Mouse (Mus musculus): ENCODE results near the gene Mak. TPM values are rescaled to one million over a fixed set of nuclear protein-coding genes. Genes with fewer than 3 reads are reported as not detected.
"Not testable (repeated sequence)": the region's sequence is repeated elsewhere in the genome, so short reads cannot be mapped to it uniquely, and the experiment has no call there.

Mak gene
- polyA plus RNA-seq, 1 experiment from 2014 or later = 1.2 TPM

- 95% methylated on average over 5 of the region's 5 CpGs for WGBS (ENCODE audit: missing documents)
- H3K4me3 ChIP-seq (ENCODE audit: inconsistent target); H3K27ac ChIP-seq; H3K36me3 ChIP-seq (ENCODE audit: inconsistent target): not testable (repeated sequence)
- peaks cover 24% of the 10 kb centered on the region for H3K79me2 ChIP-seq (ENCODE audit: inconsistent target)
These were observed 81.0 kb downstream of the Mak start for GRCm38 (mm10) chr13:40998537-40998936.

GRCm38 (mm10) chr13:40994487-40995263, 84.8 kb downstream of the Mak start:
- Histone ChIP-seq H3K36me3 (ENCODE audit: inconsistent target) (no peaks in the 10 kb centered on the region), H3K4me3 (ENCODE audit: inconsistent target) (no peak overlapping the region), H3K27ac (no peak overlapping the region), H3K79me2 (ENCODE audit: inconsistent target) (no peaks in the 10 kb centered on the region)
- 50% methylated on average over 5 of the region's 8 CpGs for WGBS (ENCODE audit: missing documents)

- Histone ChIP-seq H3K27ac (no peak overlapping the region), H3K79me2 (ENCODE audit: inconsistent target) (no peaks in the 10 kb centered on the region), H3K36me3 (ENCODE audit: inconsistent target) (no peaks in the 10 kb centered on the region), H3K4me3 (ENCODE audit: inconsistent target) (no peak overlapping the region)
- WGBS (ENCODE audit: missing documents) = 86% methylated on average over 2 of the region's 2 CpGs
These were observed 91.1 kb downstream of the Mak start for GRCm38 (mm10) chr13:40988418-40988817.

- WGBS (ENCODE audit: missing documents) = 89% methylated on average over 4 of the region's 4 CpGs
- not testable (repeated sequence) for H3K36me3 ChIP-seq (ENCODE audit: inconsistent target); H3K79me2 ChIP-seq (ENCODE audit: inconsistent target); H3K4me3 ChIP-seq (ENCODE audit: inconsistent target); H3K27ac ChIP-seq
These were observed 91.8 kb downstream of the Mak start for GRCm38 (mm10) chr13:40987608-40988303.

GRCm38 (mm10) chr13:40986081-40986480, 93.4 kb downstream of the Mak start:
- Histone ChIP-seq H3K79me2 (ENCODE audit: inconsistent target) (no peaks in the 10 kb centered on the region), H3K27ac (no peak overlapping the region), H3K4me3 (ENCODE audit: inconsistent target) (no peak overlapping the region), H3K36me3 (ENCODE audit: inconsistent target) (no peaks in the 10 kb centered on the region)
- WGBS (ENCODE audit: missing documents) = 95% methylated on average over 5 of the region's 5 CpGs

GRCm38 (mm10) chr13:40982759-40983158, 96.7 kb downstream of the Mak start:
- Histone ChIP-seq H3K4me3 (ENCODE audit: inconsistent target) (no peak overlapping the region), H3K36me3 (ENCODE audit: inconsistent target) (no peaks in the 10 kb centered on the region), H3K27ac (no peak overlapping the region), H3K79me2 (ENCODE audit: inconsistent target) (no peaks in the 10 kb centered on the region)
- 86% methylated on average over 1 of the region's 1 CpGs for WGBS (ENCODE audit: missing documents)

- no peaks in the 10 kb centered on the region for H3K36me3 ChIP-seq (ENCODE audit: inconsistent target)
- no peak overlapping the region for H3K27ac ChIP-seq
- H3K79me2 ChIP-seq (ENCODE audit: inconsistent target) = no peaks in the 10 kb centered on the region
- 54% methylated on average over 2 of the region's 2 CpGs for WGBS (ENCODE audit: missing documents)
- H3K4me3 ChIP-seq (ENCODE audit: inconsistent target) = no peak overlapping the region
These were observed 100.2 kb downstream of the Mak start for GRCm38 (mm10) chr13:40979321-40979720.

- Histone ChIP-seq H3K27ac (no peak overlapping the region), H3K79me2 (ENCODE audit: inconsistent target) (no peaks in the 10 kb centered on the region), H3K4me3 (ENCODE audit: inconsistent target) (no peak overlapping the region), H3K36me3 (ENCODE audit: inconsistent target) (no peaks in the 10 kb centered on the region)
- 9% methylated on average over 4 of the region's 4 CpGs for WGBS (ENCODE audit: missing documents)
These were observed 100.9 kb downstream of the Mak start for GRCm38 (mm10) chr13:40978652-40979051.

GRCm38 (mm10) chr13:40977609-40978008, 101.9 kb downstream of the Mak start:
- H3K4me3 ChIP-seq (ENCODE audit: inconsistent target) = no peak overlapping the region
- H3K36me3 ChIP-seq (ENCODE audit: inconsistent target) = no peaks in the 10 kb centered on the region
- H3K79me2 ChIP-seq (ENCODE audit: inconsistent target) = no peaks in the 10 kb centered on the region
- WGBS (ENCODE audit: missing documents) = 11% methylated on average over 7 of the region's 7 CpGs
- no peak overlapping the region for H3K27ac ChIP-seq

Other genes with a start within 250 kb of the Mak start
- 0.42 to 0.68 TPM (median 0.46 TPM) in 3 replicates for gene Gcnt2, start 220.0 kb downstream of the Mak start, polyA plus RNA-seq (2018)
- 24.8 to 43.7 TPM (median 26.7 TPM) in 3 replicates for gene Pak1ip1, start 78.7 kb downstream of the Mak start, polyA plus RNA-seq (2018)
- gene Tmem14c, start 63.4 kb downstream of the Mak start, polyA plus RNA-seq (2018) = 94.0 to 197 TPM (median 189 TPM) in 3 replicates
- not detected in 3 replicates for gene Gcm2, start 31.3 kb upstream of the Mak start, polyA plus RNA-seq (2018)
- not detected in 3 replicates for gene Sycp2l, start 34.6 kb upstream of the Mak start, polyA plus RNA-seq (2018)
- gene Elovl2, start 140.7 kb upstream of the Mak start, polyA plus RNA-seq (2018) = 0.03 to 0.16 TPM in 2 of 3 replicates, not detected in the other
- gene Smim13, start 170.1 kb upstream of the Mak start, polyA plus RNA-seq (2018) = 10.8 to 16.4 TPM (median 11.3 TPM) in 3 replicates
- gene Gm17364, start 194.3 kb upstream of the Mak start, polyA plus RNA-seq (2018) = not detected in 3 replicates

Data from macrophage (primary cell).